In genomic region chr15:36884074-36884473, GRCm38 (mm10) we compare ENCODE assay signal across 23 mouse cellular contexts.
"Had no signal": no experiment of that assay in that cellular context is flagged by ENCODE, and none has a peak within 500 bp of the region (broad histone marks: within the 10 kb centered on the region; RNA-seq: fewer than 3 reads in every experiment).

No protein-coding gene starts in this region.

- H3K9ac ChIP-seq: heart, embryonic 12.5 days; hindbrain, embryonic 12.5 days; hindbrain, embryonic 14.5 days; kidney, embryonic 15.5 days; limb, embryonic 13.5 days; limb, embryonic 15.5 days had no signal

- ATAC-seq: forebrain, embryonic 16.5 days; hindbrain, embryonic 16.5 days had no signal

- H3K4me2 ChIP-seq: heart, embryonic 12.5 days; hindbrain, embryonic 12.5 days; hindbrain, embryonic 14.5 days; kidney, embryonic 15.5 days; limb, embryonic 13.5 days; limb, embryonic 15.5 days had no signal

- H3K27me3 ChIP-seq: heart, embryonic 12.5 days; hindbrain, embryonic 12.5 days; kidney, embryonic 15.5 days; limb, embryonic 13.5 days; limb, embryonic 15.5 days had no signal

- H3K4me3 ChIP-seq: gastrocnemius, adult 2 months; heart, embryonic 10.5 days; heart, embryonic 12.5 days; hindbrain, embryonic 10.5 days; hindbrain, embryonic 12.5 days; kidney, embryonic 15.5 days; limb, embryonic 13.5 days; limb, embryonic 15.5 days had no signal

- H3K27ac ChIP-seq: gastrocnemius, adult 2 months; hindbrain, embryonic 10.5 days; hindbrain, embryonic 12.5 days; hindbrain, embryonic 14.5 days; kidney, embryonic 15.5 days; kidney, postnatal 0 days; limb, embryonic 13.5 days had no signal

- H3K36me3 ChIP-seq: heart, embryonic 10.5 days; heart, embryonic 12.5 days; hindbrain, embryonic 10.5 days; hindbrain, embryonic 12.5 days; kidney, embryonic 15.5 days; limb, embryonic 13.5 days; limb, embryonic 15.5 days had no signal

- H3K9me3 ChIP-seq: heart, embryonic 10.5 days; heart, embryonic 12.5 days; hindbrain, embryonic 10.5 days; hindbrain, embryonic 12.5 days; kidney, embryonic 15.5 days; limb, embryonic 13.5 days; limb, embryonic 15.5 days had no signal

- DNase-seq: gastrocnemius, adult 2 months; gastrocnemius, postnatal 10 days; gastrocnemius, postnatal 25 days; heart, postnatal 10 days; heart, postnatal 4 days; kidney, adult 11 months; kidney, adult 2 months; kidney, adult 9 months; kidney, postnatal 14 days; kidney, postnatal 36 days; layer of hippocampus, postnatal 36 days; left cerebral cortex, postnatal 4 days had no signal
